Mouse (Mus musculus) lung, postnatal 25 days (tissue): ENCODE measurements around the gene Sema5b.
A peak's percentile ranks its signal among the peaks of the same experiment; 100 is the strongest.

Source experiments
- DNase-seq: peaks from one replicate; pipeline ENCODE4 v3.0.0; 2022; ENCODE audit warnings: low spot score

Gene Sema5b

GRCm38 (mm10) chr16:35541117-35541641, at the start of gene Sema5b:
Gene Sema5b, plus strand, starts transcription at chr16:35541145.
- no peak for DNase-seq

- no peak for DNase-seq
These were observed 40.6 kb upstream of the Sema5b start for GRCm38 (mm10) chr16:35500342-35500741.

GRCm38 (mm10) chr16:35501106-35501760, 39.7 kb upstream of the Sema5b start:
- DNase-seq = no peak

- DNase-seq = no peak
These were observed 38.5 kb upstream of the Sema5b start for GRCm38 (mm10) chr16:35502456-35502855.

- DNase-seq = no peak
These were observed 36.7 kb upstream of the Sema5b start for GRCm38 (mm10) chr16:35504266-35504665.

GRCm38 (mm10) chr16:35505786-35506185, 35.2 kb upstream of the Sema5b start:
- no peak for DNase-seq

- no peak for DNase-seq
These were observed 32.4 kb upstream of the Sema5b start for GRCm38 (mm10) chr16:35508581-35508980.

- no peak for DNase-seq
These were observed 31.4 kb upstream of the Sema5b start for GRCm38 (mm10) chr16:35509331-35510070.

- peak; percentile 52 for DNase-seq
These were observed 24.9 kb upstream of the Sema5b start for GRCm38 (mm10) chr16:35515977-35516612.

- peak; percentile 57 for DNase-seq
These were observed 22.7 kb upstream of the Sema5b start for GRCm38 (mm10) chr16:35517976-35518951.

GRCm38 (mm10) chr16:35519245-35519644, 21.7 kb upstream of the Sema5b start:
- DNase-seq = no peak

GRCm38 (mm10) chr16:35524200-35524599, 16.7 kb upstream of the Sema5b start:
- DNase-seq = no peak

- no peak for DNase-seq
These were observed 6.3 kb upstream of the Sema5b start for GRCm38 (mm10) chr16:35534630-35535029.

GRCm38 (mm10) chr16:35537651-35538050, 3.3 kb upstream of the Sema5b start:
- DNase-seq = no peak

GRCm38 (mm10) chr16:35539041-35539440, 1.9 kb upstream of the Sema5b start:
- no peak for DNase-seq

GRCm38 (mm10) chr16:35540333-35541116, 420 bp upstream of the Sema5b start:
- peak; percentile 55 for DNase-seq

GRCm38 (mm10) chr16:35541661-35542420, 896 bp downstream of the Sema5b start:
- no peak for DNase-seq

- no peak for DNase-seq
These were observed 1.5 kb downstream of the Sema5b start for GRCm38 (mm10) chr16:35542421-35542780.

GRCm38 (mm10) chr16:35545723-35546122, 4.8 kb downstream of the Sema5b start:
- no peak for DNase-seq

- DNase-seq = no peak
These were observed 7.0 kb downstream of the Sema5b start for GRCm38 (mm10) chr16:35547966-35548365.
